Mouse (Mus musculus) limb, embryonic 14.5 days (tissue): ENCODE data around the gene Fam196a. TPM values are rescaled to one million over a fixed set of nuclear protein-coding genes. Genes with fewer than 3 reads are reported as not detected.

Source experiments
- ATAC-seq: fragments of 200-750 bp; cut with Nextera tagmentation; 2 replicates; pipeline ENCODE4 v1.8.0; 2017; ENCODE audit warnings: low read depth, moderate number of reproducible peaks, moderate TSS enrichment; ENCODE audit not compliant: low FRiP score
- DNase-seq: peaks from one replicate; pipeline ENCODE4 v3.0.0-alpha.2; 2015; ENCODE audit warnings: low spot score
- H3K27ac ChIP-seq: fragments of 300-500 bp; sonication (generic); replicated peaks from 2 replicates; pipeline ENCODE4 v1.5.1; 2014; ENCODE audit warnings: low read depth, mild to moderate bottlenecking, low read length, moderate library complexity, mixed read lengths
- H3K27me3 ChIP-seq: fragments of 300-500 bp; sonication (generic); 2 replicates; pipeline ENCODE4 v1.6.1; 2014; ENCODE audit warnings: low read length, mixed read lengths; ENCODE audit not compliant: control insufficient read depth, insufficient read depth
- H3K36me3 ChIP-seq: fragments of 300-500 bp; sonication (generic); 2 replicates; pipeline ENCODE4 v1.6.1; 2014; ENCODE audit warnings: mild to moderate bottlenecking, low read length, moderate library complexity, mixed read lengths; ENCODE audit not compliant: control insufficient read depth, insufficient read depth
- H3K4me1 ChIP-seq: fragments of 300-500 bp; sonication (generic); 2 replicates; pipeline ENCODE4 v1.6.1; 2014; ENCODE audit warnings: antibody characterized with exemption, low read length, mixed read lengths; ENCODE audit not compliant: control insufficient read depth, insufficient read depth
- H3K4me2 ChIP-seq: fragments of 300-500 bp; sonication (generic); replicated peaks from 2 replicates; pipeline ENCODE4 v1.6.1; 2014; ENCODE audit warnings: low read depth, mild to moderate bottlenecking, low read length, moderate library complexity; ENCODE audit not compliant: severe bottlenecking
- H3K4me3 ChIP-seq: fragments of 300-500 bp; sonication (generic); replicated peaks from 2 replicates; pipeline ENCODE4 v1.5.1; 2014; ENCODE audit warnings: low read length
- H3K9ac ChIP-seq: fragments of 300-500 bp; sonication (generic); 2 replicates; pipeline ENCODE4 v1.6.1; 2014; ENCODE audit warnings: mild to moderate bottlenecking, low read depth, low read length, moderate library complexity; ENCODE audit not compliant: severe bottlenecking
- H3K9me3 ChIP-seq: fragments of 300-500 bp; sonication (generic); 2 replicates; pipeline ENCODE4 v1.6.1; 2016; ENCODE audit warnings: low read length; ENCODE audit not compliant: control insufficient read depth
- POLR2A ChIP-seq: fragments of 200-500 bp; IDR thresholded peaks from 2 replicates; pipeline ENCODE4 v1.8.0; 2012; ENCODE audit warnings: inconsistent platforms, mild to moderate bottlenecking, moderate library complexity, borderline replicate concordance; ENCODE audit not compliant: insufficient read depth, insufficient read length; ENCODE audit errors: extremely low read depth
- WGBS: fragments of 180-500 bp; shearing (Covaris S2); extraction: QIAGEN DNeasy Blood & Tissue Kit; methylation state at CpG from one replicate; pipeline ENCODE4 v1.1.7; 2014; 5-methylcytosine and 5-hydroxymethylcytosine counted together
- polyA plus RNA-seq, 2 experiments: library from polyadenylated mRNA; depleted of rRNA in 1 of 2; stranded (reverse) in 1 of 2; unstranded in 1 of 2; fragments of >200 nt; fragmentation: Nextera tagmentation in 1 of 2; extraction: Ambion mirVana in 1 of 2; gene quantifications; 2 replicates each; pipeline versions ENCODE4 v1.2.1 to v1.2.3; 2012 to 2014

Fam196a gene
- polyA plus RNA-seq, 2 experiments = 0.67 to 4.1 TPM

- Histone ChIP-seq H3K36me3 (no peaks in the 10 kb centered on the region), H3K4me3 (no peak overlapping the region), H3K9me3 (no peaks in the 10 kb centered on the region), H3K4me1 (peaks cover 4% of the 10 kb centered on the region; the same call in 1 of the 2 replicates), H3K27me3 (no peaks in the 10 kb centered on the region), H3K27ac (no peak overlapping the region), H3K4me2 (no peak overlapping the region), H3K9ac (no peak overlapping the region)
- no peak for DNase-seq
- WGBS = 80% methylated on average over 7 of the region's 7 CpGs
- TF ChIP-seq POLR2A = no peak
- no peak for ATAC-seq
These were observed 5.5 kb upstream of the Fam196a start for GRCm38 (mm10) chr7:134943701-134944100.

- DNase-seq (no peak), ATAC-seq (no peak)
- Histone ChIP-seq H3K27ac (no peak overlapping the region), H3K36me3 (no peaks in the 10 kb centered on the region), H3K4me1 (peaks cover 6% of the 10 kb centered on the region; the same call in 1 of the 2 replicates), H3K4me3 (no peak overlapping the region), H3K9me3 (no peaks in the 10 kb centered on the region), H3K27me3 (no peaks in the 10 kb centered on the region), H3K9ac (no peak overlapping the region), H3K4me2 (no peak overlapping the region)
- 61% methylated on average over 6 of the region's 6 CpGs for WGBS
- no peak for TF ChIP-seq POLR2A
These were observed 4.8 kb upstream of the Fam196a start for GRCm38 (mm10) chr7:134943063-134943462.

- Histone ChIP-seq H3K9ac (no peak overlapping the region), H3K4me3 (no peak overlapping the region), H3K4me1 (peaks cover 11% of the 10 kb centered on the region), H3K4me2 (no peak overlapping the region), H3K27me3 (peaks cover 6% of the 10 kb centered on the region; the same call in 1 of the 2 replicates), H3K9me3 (no peaks in the 10 kb centered on the region), H3K27ac (no peak overlapping the region), H3K36me3 (no peaks in the 10 kb centered on the region)
- ATAC-seq = no peak
- 96% methylated on average over 6 of the region's 6 CpGs for WGBS
- no peak for TF ChIP-seq POLR2A
- no peak for DNase-seq
These were observed 3.7 kb upstream of the Fam196a start for GRCm38 (mm10) chr7:134941891-134942290.

- no peak for DNase-seq
- 3% methylated on average over 16 of the region's 37 CpGs for WGBS
- peak overlapping the region; percentile 67 for H3K9ac ChIP-seq
These were observed 731 bp downstream of the Fam196a start for GRCm38 (mm10) chr7:134937471-134937926.

GRCm38 (mm10) chr7:134931886-134932285, 6.3 kb downstream of the Fam196a start:
- WGBS = 74% methylated on average over 2 of the region's 2 CpGs
- Histone ChIP-seq H3K9ac (no peak overlapping the region), H3K4me2 (no peak overlapping the region), H3K9me3 (no peaks in the 10 kb centered on the region), H3K27ac (no peak overlapping the region), H3K4me1 (peaks cover 4% of the 10 kb centered on the region; the same call in 1 of the 2 replicates), H3K27me3 (no peaks in the 10 kb centered on the region), H3K4me3 (no peak overlapping the region), H3K36me3 (no peaks in the 10 kb centered on the region)
- ATAC-seq = no peak
- no peak for DNase-seq
- TF ChIP-seq POLR2A = no peak

More at GRCm38 (mm10) chr7:134937471-134937926, 731 bp downstream of the Fam196a start:
- peak overlapping the region; percentile 94 for H3K4me2 ChIP-seq
- no peak; the same call in 1 of the 2 replicates for ATAC-seq
- no peak overlapping the region for H3K27ac ChIP-seq
- no peaks in the 10 kb centered on the region for H3K36me3 ChIP-seq
- TF ChIP-seq POLR2A = no peak
- H3K9me3 ChIP-seq = no peaks in the 10 kb centered on the region
- peaks cover 16% of the 10 kb centered on the region for H3K4me1 ChIP-seq
- H3K27me3 ChIP-seq = peaks cover 6% of the 10 kb centered on the region; the same call in 1 of the 2 replicates
- H3K4me3 ChIP-seq = peak overlapping the region; percentile 50

GRCm38 (mm10) chr7:134901992-134902391, 36.2 kb downstream of the Fam196a start:
- ATAC-seq = 0 out of 2 replicates have a peak, but pooled peaks have one; percentile 15
- H3K4me1 ChIP-seq = no peaks in the 10 kb centered on the region
- no peak for TF ChIP-seq POLR2A
- H3K4me3 ChIP-seq = no peak overlapping the region
- H3K9ac ChIP-seq = no peak overlapping the region
- H3K4me2 ChIP-seq = no peak overlapping the region
- WGBS = 81% methylated on average over 2 of the region's 2 CpGs
- no peak overlapping the region for H3K27ac ChIP-seq
- DNase-seq = no peak
- no peaks in the 10 kb centered on the region for H3K36me3 ChIP-seq
- no peaks in the 10 kb centered on the region for H3K27me3 ChIP-seq
- no peaks in the 10 kb centered on the region for H3K9me3 ChIP-seq
